Mouse (Mus musculus): ENCODE results near the gene Antxr1.

The Antxr1 gene

GRCm38 (mm10) chr6:87244117-87245100, 91.2 kb downstream of the Antxr1 start:
- no peak for DNase-seq

DNA sequence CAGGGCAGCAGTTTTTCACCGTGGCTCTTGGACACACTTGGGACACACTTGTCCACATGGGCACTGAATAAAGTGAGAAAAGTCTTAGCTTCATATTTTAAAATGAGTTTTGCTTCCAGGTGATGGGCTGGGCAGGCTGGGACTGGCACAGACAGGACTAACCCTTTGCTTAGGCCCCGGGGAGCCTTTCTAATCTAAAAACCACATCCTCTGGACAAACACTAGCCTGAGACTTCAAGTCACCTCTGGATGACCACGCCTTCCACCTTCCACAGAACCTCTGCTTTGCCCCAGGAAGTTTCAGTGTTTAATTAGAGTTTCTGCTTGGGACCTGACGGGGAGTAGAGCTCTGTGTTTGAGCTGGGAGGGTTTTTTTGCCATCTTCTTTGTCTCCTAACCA, 98.4 kb downstream of the Antxr1 start:
- DNase-seq = no peak

- no peak for DNase-seq
Observed at GRCm38 (mm10) chr6:87236061-87236460, 99.6 kb downstream of the Antxr1 start.

GRCm38 (mm10) chr6:87233111-87233510, 102.5 kb downstream of the Antxr1 start:
- no peak for DNase-seq

DNA sequence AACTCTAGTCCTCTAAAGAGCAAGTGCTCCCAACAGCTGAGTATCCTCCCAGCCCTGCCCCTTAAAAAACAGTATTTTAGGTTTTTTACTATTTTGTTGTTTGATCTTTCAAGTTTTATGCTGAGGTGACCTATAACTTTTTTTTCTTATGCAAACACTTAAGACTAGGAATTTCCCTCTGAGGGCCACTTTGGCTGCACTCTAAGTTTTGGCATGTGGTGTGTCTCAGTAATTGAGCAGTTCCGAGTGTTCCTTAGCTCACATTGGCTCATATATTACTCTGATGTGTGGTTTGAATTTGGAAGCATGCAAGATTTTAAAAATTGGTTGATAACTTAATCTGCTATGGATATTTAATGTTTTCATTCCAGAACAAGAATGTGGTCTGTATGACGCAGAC, 105.6 kb downstream of the Antxr1 start:
- DNase-seq = no peak

DNA sequence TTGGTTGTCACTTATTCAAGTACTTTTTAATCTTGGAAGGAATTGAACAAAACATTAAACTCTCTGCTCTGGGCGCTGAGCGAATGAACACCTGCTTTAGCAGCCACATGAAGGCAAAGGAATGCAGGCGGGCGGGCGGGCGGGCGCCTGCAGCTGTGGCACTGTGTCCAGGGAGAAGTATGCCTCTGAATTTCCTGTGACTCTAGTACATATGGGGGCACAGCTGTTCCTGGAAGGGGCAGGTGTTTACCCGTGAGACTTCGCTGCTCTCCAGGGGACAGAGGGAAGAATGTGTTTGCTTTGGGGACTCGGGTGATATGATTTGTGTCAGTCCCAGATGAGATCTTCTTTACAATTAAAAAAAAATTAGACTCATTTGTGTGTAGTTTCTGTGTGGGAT, 107.7 kb downstream of the Antxr1 start:
- DNase-seq = no peak

GRCm38 (mm10) chr6:87226315-87226714, 109.3 kb downstream of the Antxr1 start:
- DNase-seq = no peak

DNA sequence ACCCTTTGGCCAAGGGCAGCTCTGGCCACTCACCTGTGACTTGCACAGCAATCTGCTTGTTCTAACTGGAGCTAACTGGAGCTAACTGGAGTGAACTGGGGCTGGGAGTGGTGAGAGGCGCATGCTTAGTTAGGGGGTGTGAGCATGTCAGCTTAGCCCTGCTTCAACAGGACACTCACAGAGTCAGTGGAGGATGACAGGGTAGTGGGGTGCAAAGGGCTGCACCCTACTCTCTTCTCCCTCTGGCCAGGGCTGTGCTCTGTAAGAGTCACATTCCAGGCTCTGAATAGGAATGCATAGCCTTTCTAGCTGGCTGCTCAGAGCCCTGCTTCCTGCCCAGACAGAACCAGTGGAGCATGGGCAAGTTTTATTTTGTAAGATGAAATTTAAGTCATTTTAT, 110.3 kb downstream of the Antxr1 start:
- no peak for DNase-seq

DNA sequence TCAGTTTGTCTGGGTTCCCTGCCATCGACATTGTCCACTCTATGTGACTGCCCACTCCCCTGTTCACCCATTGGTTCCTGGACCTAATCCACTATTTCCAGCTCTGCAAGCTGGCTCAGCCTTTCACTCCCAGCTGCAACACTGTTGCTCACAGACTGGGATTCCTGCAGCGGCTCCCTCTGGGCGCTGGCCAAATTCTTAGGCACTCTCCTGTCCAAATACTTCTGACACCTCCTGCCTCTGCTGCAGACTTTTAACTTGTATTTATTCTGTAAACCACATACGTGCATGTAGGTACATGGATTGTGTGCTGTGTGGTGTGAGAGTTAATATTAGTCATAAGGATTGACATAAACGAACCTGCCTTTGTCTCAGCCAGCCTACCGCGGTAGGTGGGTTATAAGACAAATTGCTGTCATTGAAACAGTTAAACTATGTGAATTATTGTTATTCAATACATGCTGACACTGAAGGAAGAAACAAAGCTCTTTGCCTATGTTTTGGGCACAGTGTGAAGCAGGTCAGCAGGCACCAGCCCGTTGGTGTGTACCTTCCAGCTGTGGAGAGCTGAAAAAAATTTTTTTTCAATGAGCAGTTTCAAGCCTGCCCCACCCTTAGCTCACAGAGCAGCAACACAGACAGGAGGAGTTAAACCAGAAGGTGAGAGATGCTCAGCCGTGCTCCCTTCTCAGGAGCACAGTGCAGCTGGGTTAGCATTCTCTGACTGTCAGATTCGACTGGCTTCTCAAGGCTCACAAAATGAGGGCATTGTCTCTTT, 112.6 kb downstream of the Antxr1 start:
- DNase-seq = no peak

DNA sequence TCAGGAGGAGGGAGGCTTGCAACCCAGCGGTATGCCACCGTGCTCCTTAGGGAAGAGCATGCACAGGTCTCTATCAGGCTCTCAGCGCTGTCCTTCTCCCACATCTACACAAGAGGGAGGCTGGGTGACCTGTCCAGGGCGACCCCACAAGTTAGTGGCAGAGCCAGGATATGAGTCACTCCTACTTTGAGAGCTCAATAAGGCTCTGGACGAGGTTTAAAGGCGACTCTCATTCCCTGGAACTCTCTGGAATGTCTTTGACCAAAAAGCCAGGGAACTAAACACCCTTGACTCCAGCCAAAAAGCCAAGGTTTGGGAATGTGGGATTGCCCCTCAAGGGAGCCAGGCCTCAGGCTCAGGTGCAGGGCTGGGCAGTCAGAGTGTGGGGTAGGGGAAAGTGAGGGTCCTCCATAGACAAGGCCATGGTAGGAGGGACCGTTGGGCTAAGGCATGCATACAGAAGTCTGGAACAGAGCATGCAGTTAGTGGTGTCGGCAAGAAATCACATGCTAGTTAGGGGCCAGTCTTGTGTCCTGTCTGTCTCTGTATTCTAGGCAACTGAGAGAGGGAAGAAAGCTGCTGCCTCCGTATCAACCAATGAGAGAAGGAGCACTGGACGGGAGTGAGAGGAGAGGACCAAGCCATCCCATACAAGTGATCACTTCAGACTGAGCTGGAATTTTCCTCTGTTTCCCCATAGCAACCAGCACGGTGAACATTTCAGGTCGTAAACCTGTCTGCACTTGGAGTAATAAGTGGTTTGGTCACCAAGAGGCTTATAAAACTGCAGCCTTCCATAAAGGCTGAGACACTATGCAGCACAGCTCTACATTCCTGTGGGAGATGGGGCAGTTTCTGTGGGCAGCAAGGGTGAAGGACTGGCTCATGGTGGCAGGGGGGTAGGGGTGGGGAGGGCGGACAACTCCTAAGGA, 116.3 kb downstream of the Antxr1 start:
- no peak for DNase-seq

GRCm38 (mm10) chr6:87216114-87216591, 119.5 kb downstream of the Antxr1 start:
- no peak for DNase-seq

GRCm38 (mm10) chr6:87213262-87213661, 122.4 kb downstream of the Antxr1 start:
- DNase-seq = no peak

- DNase-seq = no peak
Observed at GRCm38 (mm10) chr6:87211551-87211950, 124.1 kb downstream of the Antxr1 start.

DNA sequence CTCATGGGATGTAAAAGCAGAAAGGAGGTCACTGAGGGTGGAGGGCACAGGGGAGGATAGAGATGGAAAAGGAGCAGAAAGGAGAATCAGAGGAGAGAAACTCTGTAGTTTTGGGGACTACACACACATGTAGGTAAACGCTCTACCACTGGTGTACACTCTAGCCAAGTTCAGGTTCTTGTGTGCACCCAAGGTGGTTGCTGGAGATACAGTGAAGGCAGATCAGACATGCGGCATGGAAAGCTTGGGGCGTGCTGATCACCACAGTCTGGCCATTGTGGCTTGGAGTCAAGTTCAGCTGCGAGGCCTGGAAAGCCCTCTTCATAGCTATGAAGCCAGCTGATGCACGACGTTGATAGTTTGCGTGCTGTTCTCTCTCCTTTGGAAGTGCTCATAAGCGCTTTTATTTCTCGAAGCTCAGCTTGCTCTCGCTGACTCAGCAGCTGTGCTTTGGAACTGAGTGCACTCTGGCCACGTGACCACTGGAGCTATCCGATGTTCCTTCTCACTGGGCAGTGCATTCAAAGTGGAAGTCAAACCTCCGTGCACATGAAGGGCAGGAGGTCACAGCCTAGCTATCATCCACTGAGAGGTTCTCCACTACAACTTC, 128.1 kb downstream of the Antxr1 start:
- DNase-seq = peak in 1 of 2 experiments; percentile 30

DNA sequence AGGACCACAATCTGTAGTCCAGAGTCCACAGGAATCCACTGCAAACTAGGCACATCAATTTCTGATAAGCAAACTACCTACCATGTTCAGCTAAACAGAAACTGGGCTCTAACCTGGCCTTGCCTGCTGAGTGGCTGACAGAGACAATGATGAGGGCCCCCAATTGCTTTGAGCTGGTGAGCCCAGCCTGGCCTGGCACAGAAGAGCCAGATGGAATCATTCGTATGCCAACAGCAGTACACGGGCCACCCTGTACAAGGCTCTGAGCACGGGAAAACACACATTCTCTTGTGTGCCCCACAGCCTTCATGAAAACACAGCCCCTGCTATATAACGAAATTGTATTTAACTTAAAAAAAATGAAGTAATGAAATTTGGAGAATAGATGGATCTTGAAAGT, 128.8 kb downstream of the Antxr1 start:
- no peak for DNase-seq

DNA sequence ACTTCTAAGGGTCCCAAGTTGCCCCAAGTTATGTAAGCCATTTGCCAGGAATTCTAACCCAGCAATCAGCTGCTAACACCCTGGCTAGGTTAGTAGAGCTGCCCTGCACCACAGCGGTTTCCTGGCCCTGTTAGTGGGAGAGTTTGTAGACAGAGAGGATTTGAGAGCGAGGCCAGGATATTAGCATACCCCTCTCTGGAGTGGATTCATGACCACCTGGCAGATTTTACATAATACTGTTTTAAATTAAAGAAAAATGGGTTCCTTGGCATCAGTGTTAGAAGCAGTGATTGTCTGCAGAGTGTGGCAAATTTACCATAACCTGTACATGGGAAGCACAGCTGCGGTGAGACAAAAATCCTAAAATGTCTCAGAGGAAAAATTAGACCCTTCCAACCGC, 132.2 kb downstream of the Antxr1 start:
- no peak for DNase-seq

DNA sequence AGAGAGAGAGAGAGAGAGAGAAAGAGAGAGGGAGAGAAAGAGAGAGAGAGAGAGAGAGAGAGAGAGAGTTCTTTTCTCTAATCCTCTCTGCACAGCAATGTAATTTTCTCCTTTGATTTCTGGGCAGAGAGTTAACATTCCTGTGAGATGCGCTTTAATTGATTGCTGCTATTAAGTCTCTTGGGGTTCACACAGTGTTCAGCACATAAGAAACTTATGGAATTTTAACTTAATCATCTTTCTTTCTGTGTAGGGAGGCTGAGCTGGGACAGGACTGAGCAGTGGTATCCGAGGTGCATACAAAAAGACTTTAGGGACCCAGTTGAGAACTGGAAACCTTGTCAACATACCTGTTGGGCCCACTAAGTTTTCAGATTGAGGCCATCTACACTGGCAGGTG, 132.6 kb downstream of the Antxr1 start:
- no peak for DNase-seq

DNA sequence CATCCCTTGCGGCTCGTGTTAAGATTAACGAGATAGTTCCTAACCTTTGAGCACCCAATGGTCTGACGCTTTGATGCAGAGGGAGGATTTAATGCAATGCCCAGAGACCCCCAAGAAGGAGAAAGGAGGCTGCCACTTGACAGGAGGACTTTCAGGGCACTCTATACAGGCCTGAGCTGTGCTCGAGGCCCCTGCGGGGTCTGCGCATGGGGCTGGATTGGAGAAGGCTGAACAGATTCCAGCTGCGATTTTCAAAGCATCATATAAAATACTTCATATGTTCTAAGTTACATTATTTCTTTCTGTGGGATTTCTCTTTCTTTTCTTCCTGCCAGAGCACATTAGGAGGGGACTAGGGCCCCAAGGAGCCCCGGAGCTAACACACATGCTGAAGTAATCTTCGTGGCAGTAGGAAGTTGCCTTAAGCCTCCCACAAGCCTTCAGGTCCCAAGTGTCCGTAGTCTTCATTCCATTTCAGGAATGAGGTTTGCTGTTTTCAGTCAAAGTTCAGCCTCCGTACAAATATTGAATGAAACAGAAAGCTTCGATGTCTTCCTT, 133.5 kb downstream of the Antxr1 start:
- no peak for DNase-seq

DNA sequence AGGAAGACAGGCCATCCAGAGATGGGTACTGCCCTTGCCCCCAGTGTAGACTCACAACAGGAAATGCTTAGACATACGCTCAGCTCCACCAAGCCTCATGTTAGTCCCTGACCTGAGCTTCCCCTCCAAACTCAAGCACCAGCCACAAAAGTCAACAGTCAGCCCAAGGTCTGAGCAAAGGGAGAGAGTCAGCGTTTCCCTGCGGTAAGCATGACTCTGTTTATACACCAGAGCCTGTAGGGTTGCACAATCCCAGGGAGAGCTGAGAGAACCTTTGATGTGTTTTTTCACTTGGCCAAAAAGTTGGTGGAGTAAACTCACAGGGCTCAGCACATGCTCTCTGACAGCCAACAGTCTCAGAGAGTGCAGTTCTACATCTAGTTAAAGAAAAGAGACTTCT, 145.9 kb downstream of the Antxr1 start:
- DNase-seq = no peak

DNA sequence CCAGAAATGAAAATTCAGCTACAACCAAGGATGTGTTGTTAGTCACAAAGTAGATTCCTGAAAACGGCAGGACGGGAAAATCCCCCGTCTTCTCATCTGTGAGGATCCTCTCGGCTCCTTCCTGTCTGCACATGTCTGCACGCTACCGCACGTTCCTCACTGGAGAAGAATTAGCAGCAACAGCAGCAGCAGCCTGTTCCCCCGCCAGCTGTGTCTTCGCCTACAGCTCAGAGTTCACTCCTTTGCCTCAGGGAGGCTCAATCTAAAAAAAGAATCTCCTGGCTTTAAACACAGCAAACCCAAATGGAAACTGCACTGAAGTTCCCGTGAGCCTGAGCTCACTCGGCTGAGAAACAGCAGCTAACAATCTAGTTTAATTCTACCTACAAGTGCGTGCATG, 148.6 kb downstream of the Antxr1 start:
- DNase-seq = no peak

DNA sequence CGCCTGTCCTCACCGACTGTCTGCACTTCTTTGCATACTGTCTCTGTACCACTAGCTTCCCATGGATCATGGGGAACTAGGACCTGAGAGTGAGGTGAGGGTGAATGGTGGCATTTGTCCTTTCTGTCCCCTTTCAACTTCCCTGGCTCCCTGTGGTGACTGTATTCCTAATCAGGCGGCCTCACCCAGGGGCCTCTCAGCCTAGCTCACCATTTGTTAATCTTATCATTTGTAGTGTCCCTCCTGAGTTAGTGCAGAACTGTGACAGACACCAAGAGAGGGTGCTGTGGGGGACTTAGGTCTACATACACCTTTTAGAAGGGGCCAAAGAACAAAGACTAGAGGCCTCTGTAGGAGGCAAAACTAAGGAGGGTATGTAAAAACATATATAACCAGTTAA, 151.2 kb downstream of the Antxr1 start:
- no peak for DNase-seq

- no peak for DNase-seq
Observed at GRCm38 (mm10) chr6:87183981-87184380, 151.6 kb downstream of the Antxr1 start.
